Mouse (Mus musculus): ENCODE data around the gene 1700003F12Rik. TPM values are rescaled to one million over a fixed set of nuclear protein-coding genes. Genes with fewer than 3 reads are reported as not detected.

Gene 1700003F12Rik
- polyA plus RNA-seq, 1 experiment from 2014 or later = 3.0 TPM

- H3K9me3 ChIP-seq (ENCODE audit: control insufficient read depth, low read length) = no peaks in the 10 kb centered on the region
- H3K36me3 ChIP-seq (ENCODE audit: control insufficient read depth, insufficient read depth, low read length) = no peaks in the 10 kb centered on the region
- ATAC-seq (ENCODE audit: low FRiP score) (no peak), DNase-seq (ENCODE audit: low spot score) (no peak)
- H3K4me2 ChIP-seq (replicated peaks; ENCODE audit: low read depth, low read length) = no peak overlapping the region
- H3K9ac ChIP-seq (ENCODE audit: low read depth, low read length) = no peak overlapping the region
- no peaks in the 10 kb centered on the region for H3K27me3 ChIP-seq (ENCODE audit: control insufficient read depth, insufficient read depth, low read length)
- H3K27ac ChIP-seq (ENCODE audit: low read depth, low read length) = no peak overlapping the region
- no peak overlapping the region for H3K4me3 ChIP-seq (ENCODE audit: low read depth, low read length)
- WGBS = 89% methylated on average over 4 of the region's 4 CpGs
- H3K4me1 ChIP-seq (replicated peaks; ENCODE audit: control insufficient read depth, insufficient read depth, low read length) = no peaks in the 10 kb centered on the region
These were observed 42.2 kb downstream of the 1700003F12Rik start for GRCm38 (mm10) chr2:154589051-154589450.

GRCm38 (mm10) chr2:154591239-154591638 is 44.4 kb downstream of the 1700003F12Rik start:
- ATAC-seq (ENCODE audit: low FRiP score) (no peak), DNase-seq (ENCODE audit: low spot score) (no peak)
- Histone ChIP-seq H3K9me3 (ENCODE audit: control insufficient read depth, low read length) (no peaks in the 10 kb centered on the region), H3K36me3 (ENCODE audit: control insufficient read depth, insufficient read depth, low read length) (no peaks in the 10 kb centered on the region), H3K9ac (ENCODE audit: low read depth, low read length) (no peak overlapping the region), H3K4me2 (replicated peaks; ENCODE audit: low read depth, low read length) (no peak overlapping the region), H3K27ac (ENCODE audit: low read depth, low read length) (no peak overlapping the region), H3K4me1 (replicated peaks; ENCODE audit: control insufficient read depth, insufficient read depth, low read length) (no peaks in the 10 kb centered on the region), H3K4me3 (ENCODE audit: low read depth, low read length) (no peak overlapping the region), H3K27me3 (ENCODE audit: control insufficient read depth, insufficient read depth, low read length) (no peaks in the 10 kb centered on the region)
- 90% methylated on average over 3 of the region's 3 CpGs for WGBS

GRCm38 (mm10) chr2:154593025-154593424 is 46.1 kb downstream of the 1700003F12Rik start:
- ATAC-seq (ENCODE audit: low FRiP score) = no peak
- Histone ChIP-seq H3K27ac (ENCODE audit: low read depth, low read length) (no peak overlapping the region), H3K36me3 (ENCODE audit: control insufficient read depth, insufficient read depth, low read length) (no peaks in the 10 kb centered on the region), H3K27me3 (ENCODE audit: control insufficient read depth, insufficient read depth, low read length) (no peaks in the 10 kb centered on the region), H3K4me1 (replicated peaks; ENCODE audit: control insufficient read depth, insufficient read depth, low read length) (no peaks in the 10 kb centered on the region), H3K9me3 (ENCODE audit: control insufficient read depth, low read length) (no peaks in the 10 kb centered on the region), H3K4me3 (ENCODE audit: low read depth, low read length) (no peak overlapping the region), H3K9ac (ENCODE audit: low read depth, low read length) (no peak overlapping the region), H3K4me2 (replicated peaks; ENCODE audit: low read depth, low read length) (no peak overlapping the region)
- DNase-seq (ENCODE audit: low spot score) = peak; percentile 47
- 71% methylated on average over 3 of the region's 3 CpGs for WGBS

GRCm38 (mm10) chr2:154595775-154596174 is 48.9 kb downstream of the 1700003F12Rik start:
- no peak overlapping the region for H3K27ac ChIP-seq (ENCODE audit: low read depth, low read length)
- no peak overlapping the region for H3K4me2 ChIP-seq (replicated peaks; ENCODE audit: low read depth, low read length)
- H3K9ac ChIP-seq (ENCODE audit: low read depth, low read length) = no peak overlapping the region
- 87% methylated on average over 5 of the region's 5 CpGs for WGBS
- H3K36me3 ChIP-seq (ENCODE audit: control insufficient read depth, insufficient read depth, low read length) = no peaks in the 10 kb centered on the region
- no peaks in the 10 kb centered on the region for H3K4me1 ChIP-seq (replicated peaks; ENCODE audit: control insufficient read depth, insufficient read depth, low read length)
- no peaks in the 10 kb centered on the region for H3K9me3 ChIP-seq (ENCODE audit: control insufficient read depth, low read length)
- no peak for DNase-seq (ENCODE audit: low spot score)
- H3K4me3 ChIP-seq (ENCODE audit: low read depth, low read length) = no peak overlapping the region
- no peak for ATAC-seq (ENCODE audit: low FRiP score)
- H3K27me3 ChIP-seq (ENCODE audit: control insufficient read depth, insufficient read depth, low read length) = no peaks in the 10 kb centered on the region

- no peak overlapping the region for H3K27ac ChIP-seq (ENCODE audit: low read depth, low read length)
- no peak for DNase-seq (ENCODE audit: low spot score)
- no peaks in the 10 kb centered on the region for H3K36me3 ChIP-seq (ENCODE audit: control insufficient read depth, insufficient read depth, low read length)
- 88% methylated on average over 3 of the region's 3 CpGs for WGBS
- no peaks in the 10 kb centered on the region for H3K4me1 ChIP-seq (replicated peaks; ENCODE audit: control insufficient read depth, insufficient read depth, low read length)
- H3K9ac ChIP-seq (ENCODE audit: low read depth, low read length) = no peak overlapping the region
- H3K9me3 ChIP-seq (ENCODE audit: control insufficient read depth, low read length) = no peaks in the 10 kb centered on the region
- no peak for ATAC-seq (ENCODE audit: low FRiP score)
- H3K4me2 ChIP-seq (replicated peaks; ENCODE audit: low read depth, low read length) = no peak overlapping the region
- no peak overlapping the region for H3K4me3 ChIP-seq (ENCODE audit: low read depth, low read length)
- H3K27me3 ChIP-seq (ENCODE audit: control insufficient read depth, insufficient read depth, low read length) = no peaks in the 10 kb centered on the region
These were observed 50.5 kb downstream of the 1700003F12Rik start for GRCm38 (mm10) chr2:154597399-154597798.

Other genes starting within 250 kb of the 1700003F12Rik start
- gene Bpifb9b, start 239.9 kb upstream of the 1700003F12Rik start, polyA plus RNA-seq (2014; fragmentation: Nextera tagmentation; extraction: Ambion mirVana) = not detected in 2 replicates
- gene Cdk5rap1, start 174.1 kb upstream of the 1700003F12Rik start, polyA plus RNA-seq (2014; fragmentation: Nextera tagmentation; extraction: Ambion mirVana) = 13.2 and 15.8 TPM in 2 replicates
- gene Snta1, start 139.0 kb upstream of the 1700003F12Rik start, polyA plus RNA-seq (2014; fragmentation: Nextera tagmentation; extraction: Ambion mirVana) = 2.1 TPM in 2 replicates
- gene Cbfa2t2, start 110.6 kb upstream of the 1700003F12Rik start, polyA plus RNA-seq (2014; fragmentation: Nextera tagmentation; extraction: Ambion mirVana) = 68.2 and 71.5 TPM in 2 replicates
- gene Actl10, start 4.7 kb downstream of the 1700003F12Rik start, polyA plus RNA-seq (2014; fragmentation: Nextera tagmentation; extraction: Ambion mirVana) = 0.32 and 0.69 TPM in 2 replicates
- gene Necab3, start 11.8 kb downstream of the 1700003F12Rik start, polyA plus RNA-seq (2014; fragmentation: Nextera tagmentation; extraction: Ambion mirVana) = 10.8 and 12.5 TPM in 2 replicates
- 13.0 and 16.9 TPM in 2 replicates for gene E2f1, start 22.8 kb downstream of the 1700003F12Rik start, polyA plus RNA-seq (2014; fragmentation: Nextera tagmentation; extraction: Ambion mirVana)
- gene Pxmp4, start 56.6 kb downstream of the 1700003F12Rik start, polyA plus RNA-seq (2014; fragmentation: Nextera tagmentation; extraction: Ambion mirVana) = 12.8 and 14.1 TPM in 2 replicates
- gene Zfp341, start 66.2 kb downstream of the 1700003F12Rik start, polyA plus RNA-seq (2014; fragmentation: Nextera tagmentation; extraction: Ambion mirVana) = 1.0 and 1.5 TPM in 2 replicates
- 0.56 and 1.0 TPM in 2 replicates for gene 4930519P11Rik, start 66.4 kb downstream of the 1700003F12Rik start, polyA plus RNA-seq (2014; fragmentation: Nextera tagmentation; extraction: Ambion mirVana)
- 15.2 and 15.7 TPM in 2 replicates for gene Chmp4b, start 104.6 kb downstream of the 1700003F12Rik start, polyA plus RNA-seq (2014; fragmentation: Nextera tagmentation; extraction: Ambion mirVana)
- not detected in 2 replicates for gene Gm14214, start 222.9 kb downstream of the 1700003F12Rik start, polyA plus RNA-seq (2014; fragmentation: Nextera tagmentation; extraction: Ambion mirVana)
- gene Raly, start 244.0 kb downstream of the 1700003F12Rik start, polyA plus RNA-seq (2014; fragmentation: Nextera tagmentation; extraction: Ambion mirVana) = 61.8 and 76.6 TPM in 2 replicates
- 0.99 and 1.3 TPM in 2 replicates for gene a, start 244.3 kb downstream of the 1700003F12Rik start, polyA plus RNA-seq (2014; fragmentation: Nextera tagmentation; extraction: Ambion mirVana)

Data from hindbrain, embryonic 11.5 days (tissue).